Mouse (Mus musculus): ENCODE data around the gene Ccdc14. TPM values are rescaled to one million over a fixed set of nuclear protein-coding genes. Genes with fewer than 3 reads are reported as not detected.

Gene Ccdc14
- polyA plus RNA-seq, 1 experiment = 2.4 TPM

DNA sequence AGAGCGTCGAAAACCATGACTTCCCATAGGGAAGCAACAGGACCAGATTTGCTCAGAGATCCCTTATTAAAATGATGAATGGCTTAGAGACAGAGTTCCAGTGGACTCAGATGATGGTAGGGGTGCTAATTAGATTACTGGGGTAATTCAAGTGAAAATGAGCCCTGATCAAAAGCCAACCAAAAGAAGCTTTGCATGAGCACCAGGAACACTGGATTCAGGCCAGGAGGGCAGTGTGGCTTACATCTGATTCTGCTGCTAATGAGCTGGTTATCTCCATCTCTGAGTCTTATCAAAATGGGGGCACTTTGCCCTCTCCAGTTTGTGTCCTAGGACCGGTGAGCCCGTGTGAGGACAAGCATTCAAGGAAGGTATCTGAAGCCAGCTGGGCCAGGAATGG, 78.0 kb downstream of the Ccdc14 start:
- DNase-seq = no peak
- TF ChIP-seq POLR2A (IDR thresholded peaks at IDR 0.05; ENCODE audit: borderline replicate concordance, extremely low read depth, low read depth, low read length) = no peak
- TF ChIP-seq CTCF (IDR thresholded peaks at IDR 0.05; ENCODE audit: insufficient read depth, low read length) = no peak
- Histone ChIP-seq H3K4me3 (replicated peaks; ENCODE audit: extremely low read depth, low read depth, low read length) (no peak overlapping the region), H3K4me1 (ENCODE audit: control insufficient read depth, insufficient read depth, low read length) (no peaks in the 10 kb centered on the region)
- WGBS = 67% methylated on average over 4 of the region's 4 CpGs

- H3K4me1 ChIP-seq (ENCODE audit: control insufficient read depth, insufficient read depth, low read length) = no peaks in the 10 kb centered on the region
- 83% methylated on average over 4 of the region's 4 CpGs for WGBS
- no peak overlapping the region for H3K4me3 ChIP-seq (replicated peaks; ENCODE audit: extremely low read depth, low read depth, low read length)
- TF ChIP-seq CTCF (IDR thresholded peaks at IDR 0.05; ENCODE audit: insufficient read depth, low read length) (no peak), POLR2A (IDR thresholded peaks at IDR 0.05; ENCODE audit: borderline replicate concordance, extremely low read depth, low read depth, low read length) (no peak)
- DNase-seq = no peak
Measured at GRCm38 (mm10) chr16:34770127-34770526, 79.7 kb downstream of the Ccdc14 start.

DNA sequence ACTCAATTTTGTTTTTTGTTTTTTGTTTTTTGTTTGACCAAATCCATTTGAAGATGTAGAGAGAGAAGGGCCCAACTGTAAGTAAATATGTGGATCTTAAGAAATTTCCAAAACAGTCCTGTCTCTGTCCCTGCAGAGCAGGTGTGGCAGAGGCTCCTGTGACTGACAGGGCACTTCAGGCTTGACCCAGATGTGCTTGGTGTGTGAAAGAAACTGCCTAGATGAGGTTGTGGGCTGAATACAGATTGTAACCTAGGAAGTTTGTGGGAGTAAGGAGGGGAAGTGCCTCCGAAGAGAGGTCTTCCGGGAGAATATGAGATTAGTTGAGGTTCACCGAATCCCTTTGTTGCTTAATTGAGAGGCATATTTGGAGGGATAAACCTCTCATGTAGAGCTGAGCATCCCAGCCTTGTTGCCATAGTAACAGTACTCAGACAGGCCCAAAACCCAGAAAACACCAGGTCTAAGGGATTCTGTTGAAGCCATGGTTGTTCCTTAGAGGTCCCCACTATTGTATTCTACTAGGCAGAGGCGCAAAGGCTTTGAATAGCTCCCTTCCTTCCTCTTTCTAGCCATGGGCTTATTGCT, 82.1 kb downstream of the Ccdc14 start:
- no peak for TF ChIP-seq POLR2A (IDR thresholded peaks at IDR 0.05; ENCODE audit: borderline replicate concordance, extremely low read depth, low read depth, low read length)
- no peak for TF ChIP-seq CTCF (IDR thresholded peaks at IDR 0.05; ENCODE audit: insufficient read depth, low read length)
- 68% methylated on average over 4 of the region's 4 CpGs for WGBS
- H3K4me1 ChIP-seq (ENCODE audit: control insufficient read depth, insufficient read depth, low read length) = no peaks in the 10 kb centered on the region
- no peak for DNase-seq
- H3K4me3 ChIP-seq (replicated peaks; ENCODE audit: extremely low read depth, low read depth, low read length) = no peak overlapping the region

Other genes with a start within 250 kb of the Ccdc14 start
- 9.7 and 11.8 TPM in 2 replicates for gene Kalrn, start 117.1 kb upstream of the Ccdc14 start, polyA plus RNA-seq (2012; rRNA removed)
- gene Ropn1, start 40.7 kb upstream of the Ccdc14 start, polyA plus RNA-seq (2012; rRNA removed) = not detected in 2 replicates
- gene Mylk, start 54.6 kb downstream of the Ccdc14 start, polyA plus RNA-seq (2012; rRNA removed) = 208 and 233 TPM in 2 replicates

Data from lung, adult 2 months (tissue).